Mouse (Mus musculus) adrenal gland, postnatal 10 days (tissue): ENCODE data around the gene Syngr3. TPM values are rescaled to one million over a fixed set of nuclear protein-coding genes. Genes with fewer than 3 reads are reported as not detected.

Experiments
- DNase-seq: peaks from one replicate; pipeline ENCODE4 v3.0.0; 2021; ENCODE audit warnings: mixed read lengths
- total RNA-seq, 2 experiments: library from RNA; stranded (reverse); gene quantifications; 2 replicates each; pipeline ENCODE4 v1.2.3; 2021

Gene Syngr3
- total RNA-seq, 2 experiments from 2014 or later: 5.8 to 11.7 TPM

DNA sequence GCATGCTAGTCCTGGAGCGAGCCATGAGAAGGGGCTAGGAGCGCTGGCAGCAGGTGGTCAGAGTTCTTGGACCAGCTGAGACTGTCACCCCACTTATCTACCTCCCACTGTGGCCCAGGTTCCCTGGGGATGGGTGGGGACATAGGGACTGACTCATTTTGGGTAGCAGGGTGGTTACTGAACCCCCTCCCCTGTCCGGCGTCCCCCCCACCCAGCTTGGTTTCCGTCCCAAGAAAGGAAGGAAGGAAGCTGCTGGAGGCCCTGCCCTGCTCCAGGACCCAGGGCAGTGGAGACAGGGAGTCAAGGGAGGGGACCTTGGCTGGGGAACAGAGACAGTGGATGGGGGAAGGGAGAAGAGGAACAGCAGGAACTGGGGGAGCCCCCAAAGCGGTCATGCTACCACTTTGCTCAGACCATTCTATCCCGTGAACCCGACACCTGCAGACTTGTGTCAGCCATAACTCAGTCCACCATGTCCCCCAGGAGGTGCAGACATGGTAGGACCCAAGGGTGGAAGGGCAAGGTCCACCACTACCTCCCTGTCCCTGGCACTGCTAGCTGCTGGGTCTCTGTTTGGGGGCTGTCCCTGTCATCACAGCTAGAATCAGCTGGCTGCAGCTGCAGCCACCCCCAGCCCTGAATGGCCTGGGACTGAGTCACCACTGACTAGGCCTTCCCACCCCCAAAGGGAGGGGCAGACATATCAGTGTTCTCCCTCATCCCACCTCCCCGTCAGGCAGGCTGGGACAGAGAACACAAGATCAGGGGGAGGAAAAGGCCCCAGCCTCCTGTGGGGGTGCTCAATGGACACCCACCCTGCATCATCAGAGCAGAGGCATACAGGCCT lies 44.7 kb downstream of the Syngr3 start:
- peak; percentile 58 for DNase-seq

DNA sequence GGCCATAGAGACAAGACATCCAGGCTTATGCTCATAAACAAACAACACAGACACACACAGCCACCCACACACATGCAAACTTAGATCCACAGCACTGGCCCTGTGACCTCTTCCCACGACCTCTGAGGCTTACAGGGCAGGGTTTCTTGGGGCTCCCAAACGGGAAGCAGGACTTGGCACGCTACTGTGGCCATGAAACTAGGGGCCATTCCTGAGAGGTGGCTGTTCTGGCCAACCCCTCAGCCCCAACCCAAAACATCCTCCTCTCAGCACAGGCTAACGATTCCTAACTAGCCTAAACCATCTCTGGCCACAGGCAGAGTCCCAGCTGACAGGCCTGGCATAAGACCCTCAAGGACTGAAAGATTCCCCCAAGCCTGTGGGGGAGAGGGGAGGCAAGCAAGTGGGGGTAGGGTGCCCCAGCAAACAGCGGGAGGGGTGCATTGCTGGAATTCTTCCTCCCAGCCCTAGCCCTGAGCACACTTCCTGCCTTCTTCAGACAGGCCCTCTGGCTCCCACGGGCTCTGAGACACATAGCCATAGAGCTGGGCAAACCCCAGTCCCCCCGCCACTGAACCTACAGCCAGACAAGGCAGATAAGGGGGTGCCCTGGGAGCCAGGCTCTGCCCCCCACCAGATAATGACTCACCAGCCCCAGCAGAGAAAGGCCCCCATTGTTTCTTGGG lies 45.6 kb downstream of the Syngr3 start:
- DNase-seq: no peak

DNA sequence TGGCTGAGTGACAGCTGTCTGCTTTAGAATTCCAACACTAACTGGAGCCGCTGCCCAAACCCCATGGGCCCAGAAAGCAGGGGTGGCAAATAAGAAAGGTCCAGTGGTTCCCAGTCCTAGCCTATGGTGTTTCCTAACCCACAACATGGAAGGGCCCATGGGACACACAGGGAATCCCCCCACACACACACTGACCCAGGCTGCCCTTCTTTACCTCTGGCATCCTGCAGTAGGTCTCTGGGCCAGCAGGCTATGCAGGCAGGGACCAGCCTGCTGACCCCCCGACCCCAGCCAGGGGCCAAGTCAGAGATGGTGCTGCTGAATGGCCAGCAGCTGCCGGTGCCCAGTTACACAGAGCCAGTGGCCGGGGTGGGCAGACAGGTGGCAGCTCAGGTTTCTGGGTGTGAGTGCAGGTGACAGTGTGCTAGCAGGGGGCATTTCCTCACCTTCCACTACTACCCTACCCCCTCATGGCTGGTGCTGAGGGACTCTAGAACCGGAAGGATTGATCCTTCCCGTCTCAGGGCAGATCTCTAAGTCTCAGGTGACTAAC lies 46.9 kb downstream of the Syngr3 start:
- DNase-seq: no peak

DNA sequence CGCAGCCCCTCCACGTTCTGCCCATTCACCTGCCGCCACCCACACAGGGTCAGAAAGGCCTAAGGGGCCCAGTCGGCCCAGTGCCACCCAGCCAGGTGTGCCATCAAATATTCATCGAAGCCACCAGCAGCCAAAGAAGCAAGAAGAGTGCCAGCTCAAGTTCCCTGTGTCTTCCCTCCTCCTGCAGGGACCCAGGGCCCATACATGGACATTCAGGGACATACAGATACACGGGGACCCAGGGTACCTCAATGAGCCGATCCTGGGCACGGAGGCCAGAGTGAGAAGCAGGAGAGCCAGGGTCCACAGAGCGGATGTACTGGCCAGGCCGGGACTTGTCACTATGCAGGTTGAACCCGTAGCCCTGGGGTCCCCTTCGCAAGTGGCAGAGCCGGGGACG lies 47.8 kb downstream of the Syngr3 start:
- no peak for DNase-seq

DNA sequence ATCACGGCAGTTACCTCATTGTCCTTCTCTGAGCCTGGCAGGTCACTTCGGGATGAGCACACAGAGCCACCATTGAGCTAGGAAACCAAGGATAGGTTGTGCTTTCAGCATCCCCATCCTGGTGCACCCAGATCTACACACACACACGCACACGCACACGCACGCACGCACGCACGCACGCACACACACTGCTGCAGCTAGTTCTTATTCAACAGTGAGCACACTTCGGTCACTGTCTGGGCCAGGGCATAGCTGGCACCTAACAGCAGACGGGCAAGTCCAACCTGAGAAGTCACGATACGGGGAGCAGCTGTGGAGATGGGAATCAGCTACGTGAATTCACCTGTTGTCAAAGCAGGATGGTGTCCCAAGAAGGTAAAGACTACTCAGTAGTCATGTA lies 49.2 kb downstream of the Syngr3 start:
- DNase-seq: no peak

DNA sequence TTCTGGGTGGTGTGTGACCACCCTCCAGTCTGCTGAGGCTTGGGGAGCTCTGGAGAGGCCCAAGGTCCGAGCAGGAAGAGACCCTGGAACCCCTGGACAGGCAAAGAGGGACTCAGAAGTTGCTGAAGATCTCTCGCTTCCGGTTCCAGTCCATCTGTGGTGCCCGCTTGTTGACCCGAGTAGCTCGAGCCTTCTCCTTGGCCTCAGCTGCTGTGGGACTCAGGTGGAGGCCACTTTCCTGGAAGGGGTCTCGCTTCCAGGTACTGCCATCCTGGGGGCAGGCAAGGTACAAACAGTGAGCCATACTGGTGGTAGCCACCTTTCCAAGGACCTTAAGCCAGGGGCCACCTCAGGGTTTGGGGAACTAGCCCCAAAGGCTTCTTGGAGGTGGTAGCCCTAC lies 49.6 kb downstream of the Syngr3 start:
- no peak for DNase-seq

DNA sequence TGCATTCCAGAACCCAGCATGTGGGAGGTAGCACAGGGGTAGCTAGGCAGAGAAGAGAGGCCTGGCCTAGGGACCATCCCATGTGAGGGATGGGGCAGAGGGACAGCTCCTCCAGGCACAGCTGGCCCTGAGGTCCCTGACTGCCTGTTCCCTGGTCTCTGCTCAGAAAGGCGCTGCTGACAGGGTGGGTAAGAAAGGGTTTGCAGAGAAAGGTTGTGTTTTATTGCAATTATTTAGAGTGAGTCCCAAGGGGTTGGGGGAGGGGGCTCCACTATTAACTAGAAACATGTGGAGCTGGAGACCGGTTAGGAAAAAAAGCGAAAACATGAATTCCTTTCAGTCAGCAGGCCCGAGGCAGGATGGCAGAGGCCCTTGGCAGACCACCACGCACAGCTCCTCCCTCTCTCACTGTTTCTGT lies 50.2 kb downstream of the Syngr3 start:
- DNase-seq: no peak

DNA sequence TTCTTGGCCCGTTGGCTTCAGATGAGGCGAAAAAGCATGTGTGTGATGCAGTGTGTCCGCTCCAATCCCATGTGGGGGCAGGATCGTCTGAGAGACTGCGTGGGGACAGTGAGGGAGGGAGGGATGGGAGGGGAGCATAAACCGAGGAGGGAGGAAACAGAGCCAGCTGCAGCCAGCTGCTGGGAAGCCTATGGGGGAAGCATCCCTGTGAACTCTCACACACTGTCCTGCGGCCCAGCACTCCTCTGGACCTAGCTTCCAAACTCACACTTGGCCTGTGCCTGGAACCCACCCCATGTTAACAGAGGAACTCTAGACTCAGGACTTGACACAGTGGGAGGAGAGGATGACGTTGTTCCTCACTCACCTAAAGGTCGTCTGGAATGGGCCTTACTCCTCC lies 50.9 kb downstream of the Syngr3 start:
- no peak for DNase-seq

DNA sequence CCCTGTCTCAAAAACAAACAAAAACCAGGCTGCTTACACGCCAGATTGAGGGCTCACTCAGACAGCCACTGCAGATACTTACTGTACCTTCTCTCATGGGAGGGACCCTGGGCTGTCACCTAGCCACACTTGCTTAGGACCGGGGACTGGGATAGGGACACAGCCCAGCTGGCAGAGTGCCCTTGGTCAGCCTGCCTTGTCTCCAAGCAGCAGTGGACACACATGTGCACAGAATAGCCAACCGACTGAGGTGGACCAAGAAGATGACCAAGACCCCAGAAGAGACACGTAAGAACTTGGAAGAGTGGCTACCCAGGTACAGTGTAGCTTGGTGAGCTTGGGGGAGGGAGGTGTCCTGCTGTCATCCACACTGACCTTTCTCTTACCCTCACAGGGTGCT lies 51.5 kb downstream of the Syngr3 start:
- no peak for DNase-seq

DNA sequence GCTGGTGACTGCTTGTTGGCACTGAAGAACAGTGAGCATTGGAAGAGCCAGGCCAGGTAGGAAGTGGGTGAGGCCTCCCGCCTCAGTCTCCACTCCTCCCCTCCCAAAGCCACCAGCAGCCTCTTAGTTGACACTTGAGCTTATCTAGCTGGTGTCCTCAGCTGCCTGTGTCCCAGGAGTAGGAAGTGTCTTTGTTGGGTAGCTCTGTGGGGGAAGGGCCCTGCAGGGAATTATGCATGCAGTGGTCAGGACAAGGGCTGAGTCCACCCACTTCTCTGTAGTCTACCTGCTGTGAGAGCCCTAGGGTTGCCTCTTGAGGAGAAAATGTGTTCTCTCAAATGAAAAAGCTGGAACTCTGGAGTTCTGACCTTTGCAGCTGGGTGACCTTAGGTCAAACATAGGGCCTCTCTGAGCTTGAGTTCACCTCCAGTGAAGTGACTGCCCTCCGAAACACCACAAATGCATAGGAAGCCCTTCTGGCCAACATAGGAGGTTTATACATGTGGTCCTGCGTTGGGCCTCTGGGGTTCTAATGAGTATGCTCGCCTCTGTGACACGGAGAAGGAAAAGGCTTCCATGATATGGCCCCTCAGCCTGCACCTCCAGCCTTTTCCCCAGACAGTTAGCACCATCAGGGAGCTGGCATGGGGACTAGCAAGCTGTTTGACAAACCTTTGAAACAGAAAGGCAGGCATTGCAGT lies 52.8 kb downstream of the Syngr3 start:
- DNase-seq: no peak

DNA sequence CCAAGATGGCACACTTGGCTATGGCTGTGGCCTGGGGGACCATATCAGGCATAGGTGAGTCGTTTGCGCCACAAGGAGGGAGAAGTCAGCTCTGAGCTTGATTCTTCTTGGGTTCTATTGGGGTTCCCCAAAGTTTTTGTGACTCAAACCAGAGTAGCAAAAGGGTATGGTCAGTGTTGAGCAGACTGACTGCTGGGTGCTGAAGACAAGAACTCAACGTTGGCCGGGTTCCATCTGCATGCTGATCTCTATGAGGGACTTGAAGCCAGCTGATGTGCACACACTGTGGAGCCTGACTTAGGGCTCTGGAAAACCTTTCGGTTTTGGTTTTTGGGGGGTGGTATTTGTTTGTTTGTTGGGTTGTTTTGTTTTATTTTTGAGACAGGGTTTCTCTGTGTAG lies 54.1 kb downstream of the Syngr3 start:
- no peak for DNase-seq

Other genes with a start within 250 kb of the Syngr3 start
- gene Dnase1l2, start 246.8 kb downstream of the Syngr3 start, total RNA-seq: 1 to 10 TPM in 1 of 2 experiments, under 1 TPM in 1; 0.96 to 3.0 TPM
- gene E4f1, start 219.6 kb downstream of the Syngr3 start, total RNA-seq: 10 to 100 TPM; 19.0 to 25.2 TPM
- gene Pgp, start 219.6 kb downstream of the Syngr3 start, total RNA-seq: 10 to 100 TPM; 44.0 to 49.2 TPM
- under 1 TPM; 0.36 to 0.51 TPM for gene Bricd5, start 216.1 kb downstream of the Syngr3 start, total RNA-seq
- 10 to 100 TPM; 20.3 to 23.9 TPM for gene Mlst8, start 210.9 kb downstream of the Syngr3 start, total RNA-seq
- gene Caskin1, start 201.4 kb downstream of the Syngr3 start, total RNA-seq: 10 to 100 TPM; 11.1 to 26.5 TPM
- gene Traf7, start 162.0 kb downstream of the Syngr3 start, total RNA-seq: 100 to 1,000 TPM in 1 of 2 experiments, 10 to 100 TPM in 1; 83.5 to 104 TPM
- 1 to 10 TPM; 1.2 to 1.5 TPM for gene Rab26, start 155.7 kb downstream of the Syngr3 start, total RNA-seq
- 10 to 100 TPM; 40.2 to 51.0 TPM for gene Pkd1, start 140.1 kb downstream of the Syngr3 start, total RNA-seq
- gene Tsc2, start 57.3 kb downstream of the Syngr3 start, total RNA-seq: 100 to 1,000 TPM in 1 of 2 experiments, 10 to 100 TPM in 1; 84.9 to 110 TPM
- 10 to 100 TPM in 1 of 2 experiments, 1 to 10 TPM in 1; 6.4 to 11.6 TPM for gene Nthl1, start 57.3 kb downstream of the Syngr3 start, total RNA-seq
- gene Slc9a3r2, start 39.6 kb downstream of the Syngr3 start, total RNA-seq: 10 to 100 TPM; 66.9 to 72.8 TPM
- gene Npw, start 31.5 kb downstream of the Syngr3 start, total RNA-seq: not detected
- 10 to 100 TPM; 38.9 to 42.2 TPM for gene Zfp598, start 20.3 kb downstream of the Syngr3 start, total RNA-seq
- 10 to 100 TPM; 36.0 to 36.8 TPM for gene Gfer, start 6.2 kb upstream of the Syngr3 start, total RNA-seq
- 1 to 10 TPM; 4.3 to 6.6 TPM for gene Noxo1, start 6.3 kb upstream of the Syngr3 start, total RNA-seq
- 10 to 100 TPM; 39.1 to 39.9 TPM for gene Tbl3, start 17.7 kb upstream of the Syngr3 start, total RNA-seq
- gene Rnf151, start 28.1 kb upstream of the Syngr3 start, total RNA-seq: under 1 TPM in 1 of 2 experiments, not detected in 1; 0.24 TPM
- 100 to 1,000 TPM; 785 to 825 TPM for gene Rps2, start 28.2 kb upstream of the Syngr3 start, total RNA-seq
- 100 to 1,000 TPM; 422 to 522 TPM for gene Ndufb10, start 34.5 kb upstream of the Syngr3 start, total RNA-seq
- gene Rpl3l, start 37.9 kb upstream of the Syngr3 start, total RNA-seq: 10 to 100 TPM; 12.0 to 51.3 TPM
- gene Msrb1, start 46.7 kb upstream of the Syngr3 start, total RNA-seq: 10 to 100 TPM; 75.1 to 93.3 TPM
- 1 to 10 TPM; 1.6 to 2.0 TPM for gene Hs3st6, start 63.0 kb upstream of the Syngr3 start, total RNA-seq
- gene Meiob, start 114.3 kb upstream of the Syngr3 start, total RNA-seq: under 1 TPM; 0.48 to 0.75 TPM
- 100 to 1,000 TPM; 132 to 147 TPM for gene Hagh, start 150.2 kb upstream of the Syngr3 start, total RNA-seq
- gene Fahd1, start 160.4 kb upstream of the Syngr3 start, total RNA-seq: 10 to 100 TPM; 43.4 to 52.2 TPM
- 10 to 100 TPM in 1 of 2 experiments, 1 to 10 TPM in 1; 9.1 to 17.1 TPM for gene Igfals, start 176.0 kb upstream of the Syngr3 start, total RNA-seq
- gene Nubp2, start 196.4 kb upstream of the Syngr3 start, total RNA-seq: 10 to 100 TPM; 42.2 to 43.7 TPM
- 10 to 100 TPM; 31.5 to 35.6 TPM for gene Spsb3, start 196.7 kb upstream of the Syngr3 start, total RNA-seq
- gene Eme2, start 205.1 kb upstream of the Syngr3 start, total RNA-seq: 10 to 100 TPM; 30.2 to 45.4 TPM
- 100 to 1,000 TPM; 123 to 140 TPM for gene Mrps34, start 205.2 kb upstream of the Syngr3 start, total RNA-seq
- 10 to 100 TPM; 43.6 to 51.3 TPM for gene Nme3, start 206.5 kb upstream of the Syngr3 start, total RNA-seq
- gene Mapk8ip3, start 247.0 kb upstream of the Syngr3 start, total RNA-seq: 100 to 1,000 TPM in 1 of 2 experiments, 10 to 100 TPM in 1; 63.8 to 110 TPM